10 mouse cellular contexts compared by ENCODE assay signal in genomic region chr8:125349290-125350025, GRCm38 (mm10).
DNase-seq lines count a peak whose midpoint lies in the region; ATAC-seq and TF ChIP-seq lines count a peak whose summit lies in the region.
"Had no signal": no experiment of that assay in that cellular context is flagged by ENCODE, and none has a peak within 500 bp of the region (broad histone marks: within the 10 kb centered on the region; RNA-seq: fewer than 3 reads in every experiment).

No protein-coding gene starts in this region.

- no peak overlapping the region for H3K4me2 ChIP-seq in hindbrain, embryonic 14.5 days (replicated peaks)
- no peak overlapping the region for H3K4me2 ChIP-seq in limb, embryonic 15.5 days
- peak overlapping the region; percentile 27 for H3K4me2 ChIP-seq in myocyte (ENCODE audit: low read depth)

- no peak for TF ChIP-seq POLR2A in myocyte (IDR thresholded peaks at IDR 0.05; ENCODE audit: insufficient read length, low read depth)

- no peak overlapping the region for H3ac ChIP-seq in myocyte (ENCODE audit: control insufficient read depth, insufficient read length)

- no peaks in the 10 kb centered on the region for H3K36me3 ChIP-seq in hindbrain, embryonic 14.5 days (replicated peaks; ENCODE audit: control insufficient read depth, insufficient read depth)
- H3K36me3 ChIP-seq in limb, embryonic 15.5 days: no peaks in the 10 kb centered on the region
- H3K36me3 ChIP-seq in myocyte (ENCODE audit: control insufficient read depth, insufficient read depth): no peaks in the 10 kb centered on the region
- H3K36me3 ChIP-seq: G1E had no signal

- peak; percentile 33 for DNase-seq in urinary bladder, postnatal 25 days (ENCODE audit: low spot score)
- no peak for DNase-seq in urinary bladder, adult 2 months (ENCODE audit: low spot score)
- DNase-seq in gastrocnemius, postnatal 10 days: peak; percentile 85
- DNase-seq in hindbrain, embryonic 14.5 days (ENCODE audit: low spot score): peak; percentile 80
- DNase-seq in layer of hippocampus, adult 2 months (ENCODE audit: low spot score in 2 of 2): no peak

- H3K9ac ChIP-seq in hindbrain, embryonic 14.5 days: no peak overlapping the region
- no peak overlapping the region for H3K9ac ChIP-seq in limb, embryonic 15.5 days

- H3K27me3 ChIP-seq in hindbrain, embryonic 14.5 days (ENCODE audit: control insufficient read depth, insufficient read depth, low read length): peaks cover 3% of the 10 kb centered on the region; the same call in 1 of the 2 replicates
- H3K27me3 ChIP-seq in limb, embryonic 15.5 days: peaks cover 20% of the 10 kb centered on the region
- H3K27me3 ChIP-seq in myocyte (ENCODE audit: control insufficient read depth, insufficient read depth, insufficient read length): no peaks in the 10 kb centered on the region

- H3K4me1 ChIP-seq in hindbrain, embryonic 14.5 days (replicated peaks; ENCODE audit: control insufficient read depth, insufficient read depth, low read length): peaks cover 7% of the 10 kb centered on the region
- peaks cover 12% of the 10 kb centered on the region for H3K4me1 ChIP-seq in limb, embryonic 15.5 days

- TF ChIP-seq CTCF in layer of hippocampus, adult 2 months (conservative IDR thresholded peaks at IDR 0.05): no peak

- peak; percentile 85 for ATAC-seq in hindbrain, embryonic 14.5 days (ENCODE audit: low FRiP score)
- peak; percentile 59 for ATAC-seq in limb, embryonic 15.5 days (ENCODE audit: insufficient number of reproducible peaks, low FRiP score, low TSS enrichment, low read depth)
- no peak for ATAC-seq in erythroblast, adult 5-6 weeks (replicated peaks; ENCODE audit: low FRiP score, poor library complexity, severe bottlenecking)

- H3K9me3 ChIP-seq in hindbrain, embryonic 14.5 days (ENCODE audit: control insufficient read depth, low read length): no peaks in the 10 kb centered on the region
- no peaks in the 10 kb centered on the region for H3K9me3 ChIP-seq in limb, embryonic 15.5 days

- 19% methylated on average over 7 of the region's 7 CpGs for WGBS in hindbrain, embryonic 14.5 days
- WGBS in limb, embryonic 15.5 days: 10% methylated on average over 7 of the region's 7 CpGs

- no peaks in the 10 kb centered on the region for H3K79me2 ChIP-seq in myocyte (ENCODE audit: control insufficient read depth, insufficient read depth)

- no peak overlapping the region for H3K4me3 ChIP-seq in hindbrain, embryonic 14.5 days (replicated peaks; ENCODE audit: low read length)
- no peak overlapping the region for H3K4me3 ChIP-seq in limb, embryonic 15.5 days
- H3K4me3 ChIP-seq in myocyte: no peak overlapping the region
- H3K4me3 ChIP-seq in layer of hippocampus, adult 2 months: no peak overlapping the region
- H3K4me3 ChIP-seq: erythroblast, embryonic 14.5 days had no signal

- no peak overlapping the region for H3K27ac ChIP-seq in hindbrain, embryonic 14.5 days
- no peak overlapping the region for H3K27ac ChIP-seq in limb, embryonic 15.5 days
- no peak overlapping the region for H3K27ac ChIP-seq in layer of hippocampus, adult 2 months

TF ChIP-seq in myocyte, 11 proteins besides CTCF, POLR2A, EP300 and RAD21:
- TF ChIP-seq MYOG (IDR thresholded peaks at IDR 0.05; ENCODE audit: control insufficient read depth in 1 of 3, insufficient read depth in 1 of 3, insufficient read length in 2 of 3, low read depth in 2 of 3) (peak in 1 of 3 experiments; percentile 69), TCF3 (IDR thresholded peaks at IDR 0.05; ENCODE audit: insufficient read length, low read depth) (peak; percentile 38), TCF12 (IDR thresholded peaks at IDR 0.05; ENCODE audit: insufficient read depth, poor library complexity, severe bottlenecking) (peak; percentile 64), USF1 (IDR thresholded peaks at IDR 0.05; ENCODE audit: low read depth) (peak; percentile 82), E2F4 (IDR thresholded peaks at IDR 0.05; ENCODE audit: insufficient read depth) (no peak), MYOD1 (IDR thresholded peaks at IDR 0.05; ENCODE audit: control insufficient read depth in 1 of 3, insufficient read length in 2 of 3, low read depth in 2 of 3) (peak in 1 of 3 experiments; percentile 29), MAX (IDR thresholded peaks at IDR 0.05; ENCODE audit: low read depth) (no peak), REST (IDR thresholded peaks at IDR 0.05; ENCODE audit: insufficient read depth, insufficient read length) (no peak), CEBPB (IDR thresholded peaks at IDR 0.05; ENCODE audit: insufficient read depth, poor library complexity, severe bottlenecking) (no peak), POLR2AphosphoS2 (IDR thresholded peaks at IDR 0.05; ENCODE audit: insufficient read length, low read depth) (no peak), SRF (IDR thresholded peaks at IDR 0.05; ENCODE audit: control insufficient read depth, insufficient read length, low read depth) (no peak)

Comparison
In these comparisons a context has a peak if more than half of its experiments do, and no peak if none do; other contexts are left out.
1. DNase-seq: peak in urinary bladder, postnatal 25 days (single experiment), gastrocnemius, postnatal 10 days (single experiment) and hindbrain, embryonic 14.5 days (single experiment); none in urinary bladder, adult 2 months (single experiment) and layer of hippocampus, adult 2 months (0 of 2).